Mouse (Mus musculus): ENCODE results near the gene Dnah9.

The Dnah9 gene

GRCm38 (mm10) chr11:65788154-65788553, 380.2 kb downstream of the Dnah9 start, which contains the start of gene Map2k4:
Gene Map2k4 (minus strand): TSS chr11:65788297.
- DNase-seq: peak; percentile 93

- DNase-seq: no peak
Observed at GRCm38 (mm10) chr11:65787421-65788151, 380.8 kb downstream of the Dnah9 start.

- DNase-seq: no peak
Observed at GRCm38 (mm10) chr11:65786160-65786559, 382.2 kb downstream of the Dnah9 start.

GRCm38 (mm10) chr11:65781596-65781995, 386.8 kb downstream of the Dnah9 start:
- DNase-seq: no peak

Measured in thymus, postnatal 36 days (tissue).